Mouse (Mus musculus) right cerebral cortex, postnatal 4 days (tissue): Measurements from ENCODE around the gene Il22ra1.

ENCODE experiments used
- DNase-seq: peaks from one replicate; pipeline ENCODE4 v3.0.0-alpha.2; 2022

Il22ra1 gene

GRCm38 (mm10) chr4:135738237-135738636, 10.3 kb downstream of the Il22ra1 start:
- DNase-seq: no peak

DNA sequence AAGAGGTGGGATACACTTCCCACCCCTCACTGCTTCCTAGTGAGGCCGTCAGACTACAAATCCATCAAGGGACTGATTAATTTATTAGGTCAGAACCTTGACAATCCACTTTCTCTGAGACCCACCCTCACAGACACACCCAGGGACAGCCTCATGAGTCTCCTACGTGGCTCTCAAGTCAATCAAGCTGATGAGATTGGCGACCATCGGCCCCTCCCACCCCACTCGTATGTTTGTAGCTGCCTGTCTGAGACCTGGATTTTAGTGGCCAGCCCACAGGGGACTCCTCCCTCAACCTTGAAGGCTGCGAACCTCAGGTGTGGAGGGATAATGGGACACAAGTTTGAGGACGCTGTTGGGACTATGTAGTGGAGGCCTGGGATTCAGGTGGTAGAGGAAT, 11.2 kb downstream of the Il22ra1 start:
- DNase-seq: no peak

GRCm38 (mm10) chr4:135739672-135740071, 11.7 kb downstream of the Il22ra1 start:
- no peak for DNase-seq

DNA sequence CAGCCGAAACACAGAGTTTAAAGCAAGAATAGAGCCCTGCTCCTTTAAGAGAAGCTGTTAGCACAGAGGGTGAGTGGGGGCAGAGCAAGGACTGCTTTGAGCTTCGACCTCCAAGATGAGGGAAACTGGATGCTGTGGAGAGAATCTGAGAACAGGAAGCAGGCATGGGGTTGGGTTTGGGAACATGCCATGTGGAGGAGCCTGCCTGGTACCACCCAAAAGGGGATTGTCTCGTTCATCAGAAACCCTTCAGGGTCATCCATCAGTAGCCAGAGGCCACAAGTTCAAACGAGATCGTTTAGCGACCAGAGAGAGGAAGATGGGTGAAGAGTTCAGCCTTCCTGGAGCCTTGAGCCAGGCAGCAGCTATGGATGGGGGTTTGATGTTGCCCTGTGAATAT, 15.5 kb downstream of the Il22ra1 start:
- DNase-seq: no peak

DNA sequence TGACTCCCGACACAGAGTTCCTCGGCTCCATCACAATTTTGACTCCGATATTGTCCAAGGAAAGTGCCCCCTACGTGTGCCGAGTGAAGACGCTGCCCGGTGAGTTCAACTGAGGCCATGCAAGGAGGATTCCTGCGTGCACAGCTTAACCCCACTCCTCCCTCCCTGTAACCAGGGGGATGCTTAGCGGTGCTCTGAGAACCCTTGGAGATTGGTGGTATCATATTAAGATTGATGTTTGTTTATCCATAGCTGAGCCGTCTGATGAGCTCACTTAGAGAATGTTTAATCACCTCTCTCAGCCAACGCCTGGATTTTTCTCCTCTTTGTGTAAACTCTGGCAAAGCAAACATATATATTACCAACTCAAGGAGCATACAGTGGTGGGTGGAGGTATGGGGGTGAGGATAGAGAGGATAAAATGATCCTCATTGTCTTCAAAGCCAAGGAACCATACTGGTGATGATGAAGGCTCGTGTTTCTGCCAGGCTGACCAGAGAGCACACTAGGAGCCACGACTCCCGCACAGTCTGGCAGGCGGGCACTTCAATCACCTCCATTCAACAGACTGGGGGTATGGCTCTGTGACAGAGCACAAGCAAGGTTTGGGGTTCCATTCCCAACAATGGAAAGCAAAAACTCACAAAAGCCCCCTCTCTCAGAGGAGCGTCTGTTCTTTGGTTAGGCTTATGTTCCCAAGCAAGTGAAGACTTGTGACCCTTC, 16.9 kb downstream of the Il22ra1 start:
- DNase-seq: no peak

DNA sequence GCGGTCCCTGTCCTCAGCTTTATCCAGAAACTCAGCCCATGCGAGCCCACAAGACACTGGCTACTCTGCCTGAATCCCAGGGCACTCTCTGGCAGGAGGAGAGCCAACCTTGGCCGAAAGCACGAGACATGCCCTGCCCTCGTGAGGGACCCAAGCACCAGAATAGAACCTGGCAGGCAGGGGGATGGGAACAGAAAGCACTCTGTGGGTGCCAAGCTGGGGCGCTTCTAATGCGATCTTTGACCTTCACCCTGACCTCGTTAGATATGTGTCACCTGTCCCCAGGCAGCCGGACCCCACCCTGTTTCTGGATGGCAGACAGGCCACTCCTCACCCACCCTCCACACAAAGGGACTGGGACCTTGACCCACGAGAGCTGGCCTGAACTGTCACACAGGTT, 17.6 kb downstream of the Il22ra1 start:
- no peak for DNase-seq

DNA sequence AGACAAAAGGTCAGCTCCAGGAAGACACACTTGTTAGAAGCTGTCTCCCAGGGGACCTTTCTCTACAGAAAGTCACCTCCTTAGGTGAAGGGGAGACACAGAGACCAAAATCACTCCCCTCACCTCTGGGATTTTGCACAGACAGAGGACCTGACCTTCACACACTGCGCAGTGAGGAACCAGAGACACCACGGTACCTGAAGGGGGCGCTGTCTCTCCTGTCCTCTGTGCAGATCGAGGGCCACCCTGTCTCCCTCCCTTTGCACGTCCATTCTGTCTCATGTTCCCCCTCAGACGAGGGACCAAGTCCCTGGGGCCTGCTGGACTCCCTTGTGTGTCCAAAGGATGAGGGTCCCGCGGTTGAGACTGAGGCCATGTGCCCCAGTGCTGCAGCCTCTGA, 22.9 kb downstream of the Il22ra1 start:
- DNase-seq: no peak

DNA sequence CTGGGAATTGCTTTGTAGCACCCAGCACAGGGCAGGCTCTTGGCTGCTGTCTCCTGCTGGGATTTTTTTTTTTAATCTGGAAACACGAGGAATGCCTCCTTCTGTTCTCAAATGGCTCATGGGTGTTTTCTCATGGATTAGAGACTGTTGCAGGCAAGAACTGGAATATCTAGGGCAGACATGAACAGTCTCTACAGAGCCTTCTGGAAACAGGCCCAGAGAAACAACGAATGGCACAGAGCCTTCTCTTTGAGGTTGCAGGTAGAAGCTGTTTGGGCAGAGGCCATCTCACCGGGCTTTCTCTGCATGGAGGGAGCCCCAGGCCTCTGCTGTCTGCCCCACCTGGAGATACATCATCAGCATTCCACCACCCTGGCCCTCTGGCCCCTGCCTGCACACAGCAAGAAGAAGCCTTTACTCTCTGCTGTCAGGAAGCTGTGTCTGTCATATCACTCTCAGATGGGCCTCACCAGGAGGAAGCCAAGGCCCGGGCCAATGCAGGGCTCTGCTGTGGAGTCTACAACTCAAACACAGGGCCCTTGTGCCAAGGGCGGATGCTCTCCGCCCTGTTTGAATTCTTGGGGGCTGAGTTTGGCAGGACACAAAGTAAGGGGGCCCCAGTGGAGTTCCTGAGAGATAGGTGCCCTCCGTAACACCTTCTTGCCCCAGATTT, 24.3 kb downstream of the Il22ra1 start:
- DNase-seq: no peak

GRCm38 (mm10) chr4:135752779-135753164, 24.8 kb downstream of the Il22ra1 start:
- DNase-seq: no peak

- no peak for DNase-seq
Observed at GRCm38 (mm10) chr4:135758331-135758730, 30.4 kb downstream of the Il22ra1 start.

DNA sequence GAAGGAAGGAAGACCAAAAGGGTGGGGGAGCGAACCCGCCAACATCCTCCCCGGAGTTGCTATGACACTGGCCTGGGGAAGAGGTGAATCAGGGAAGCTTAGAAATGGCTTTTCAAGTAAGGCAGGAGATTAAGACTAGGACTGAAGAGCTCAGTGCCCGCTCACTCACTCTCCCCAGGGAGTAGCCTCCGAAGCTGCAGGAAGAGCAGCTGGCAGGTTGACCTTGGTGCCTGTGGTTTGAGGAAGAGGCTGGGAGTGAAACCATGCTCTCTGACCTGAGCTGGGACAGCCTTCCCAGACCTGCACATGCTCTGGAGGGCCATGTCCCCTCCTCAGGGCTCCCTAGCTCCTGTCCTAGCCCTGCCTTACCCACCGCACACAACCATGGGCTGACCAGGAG, 30.9 kb downstream of the Il22ra1 start:
- no peak for DNase-seq

DNA sequence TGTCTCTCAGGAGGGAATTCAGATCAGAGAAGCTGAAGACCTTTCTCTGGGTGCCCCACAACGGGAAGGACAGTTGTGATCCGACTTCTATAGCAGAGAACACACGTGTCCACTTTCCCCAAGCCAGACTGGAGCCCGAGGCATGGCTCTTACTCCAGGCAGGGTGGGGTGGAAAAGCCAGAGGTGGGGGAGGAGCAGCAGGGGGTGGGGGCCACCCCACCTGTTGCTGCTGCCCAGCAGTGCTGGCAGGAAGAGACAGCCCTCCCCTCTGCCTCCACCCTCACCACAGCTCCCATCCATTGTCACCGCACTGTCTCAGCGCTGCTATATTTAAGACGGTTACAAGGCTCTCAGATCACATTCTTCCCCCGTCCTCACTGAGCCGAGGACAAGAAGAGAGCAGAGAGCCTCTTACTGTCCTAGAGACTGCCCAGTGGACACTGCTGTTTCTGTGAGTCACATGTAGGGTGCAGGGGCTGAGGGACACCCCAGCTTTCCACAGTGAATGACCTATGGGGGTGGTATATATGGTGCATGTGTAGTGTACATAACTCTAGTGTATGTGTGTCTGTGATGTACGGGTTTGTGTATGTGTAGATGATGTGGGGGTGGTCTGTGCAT, 31.5 kb downstream of the Il22ra1 start, which contains the start of gene Myom3:
Myom3 (plus strand) TSS at position 360 of the 621 bp plus-strand sequence.
- DNase-seq: no peak

DNA sequence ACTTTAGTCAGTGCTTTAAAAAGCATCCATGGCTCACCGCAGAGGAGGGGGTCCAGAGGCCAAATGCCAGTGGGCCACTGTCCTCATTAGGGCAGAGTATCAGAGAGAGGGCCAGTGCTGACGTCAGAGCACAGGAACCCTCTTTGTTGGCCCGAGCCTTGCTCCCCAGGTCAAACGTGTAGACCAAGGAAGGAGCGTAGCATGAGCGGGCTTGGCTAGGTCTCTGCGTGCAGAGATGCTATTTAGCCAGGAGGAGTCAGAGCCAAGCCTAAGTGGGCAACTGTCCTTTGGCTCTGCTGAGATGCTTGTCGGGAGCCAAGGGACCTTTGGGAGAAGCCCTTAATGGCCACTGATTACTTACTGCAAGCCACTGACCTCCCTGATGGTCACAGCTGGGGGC, 33.1 kb downstream of the Il22ra1 start:
- DNase-seq: no peak

GRCm38 (mm10) chr4:135761569-135761968, 33.6 kb downstream of the Il22ra1 start:
- no peak for DNase-seq

DNA sequence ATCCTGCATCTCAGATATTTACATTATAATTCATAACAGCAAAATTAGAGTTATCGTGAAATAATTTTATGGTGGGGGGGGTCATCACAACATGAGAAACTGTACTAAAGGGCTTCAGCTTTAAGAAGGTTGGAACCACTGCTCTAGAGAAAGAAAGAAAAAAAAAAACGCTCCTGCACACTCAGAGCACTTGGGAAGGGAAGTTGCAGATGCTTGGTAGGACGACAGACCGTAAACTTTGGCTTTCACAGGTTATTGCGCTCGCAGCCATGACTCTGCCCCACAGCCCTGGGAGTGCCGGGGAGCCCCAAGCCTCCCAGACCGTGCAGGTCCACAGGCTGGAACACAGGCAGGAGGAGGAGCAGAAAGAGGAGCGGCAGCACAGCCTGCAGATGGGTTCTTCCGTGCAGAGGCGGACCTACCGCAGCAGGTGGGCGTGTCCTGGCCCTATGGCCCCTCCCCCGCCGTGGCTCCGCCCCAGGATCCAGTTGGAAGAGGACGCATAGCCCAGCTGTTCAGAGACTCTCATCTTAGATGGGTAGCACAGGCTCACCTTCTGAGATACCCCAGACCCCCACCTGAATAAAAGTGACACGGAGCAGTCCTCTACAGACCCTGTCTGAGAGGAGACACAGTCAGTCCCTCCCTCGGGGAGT, 34.4 kb downstream of the Il22ra1 start:
- peak; percentile 53 for DNase-seq

- no peak for DNase-seq
Observed at GRCm38 (mm10) chr4:135764700-135765099, 36.7 kb downstream of the Il22ra1 start.

DNA sequence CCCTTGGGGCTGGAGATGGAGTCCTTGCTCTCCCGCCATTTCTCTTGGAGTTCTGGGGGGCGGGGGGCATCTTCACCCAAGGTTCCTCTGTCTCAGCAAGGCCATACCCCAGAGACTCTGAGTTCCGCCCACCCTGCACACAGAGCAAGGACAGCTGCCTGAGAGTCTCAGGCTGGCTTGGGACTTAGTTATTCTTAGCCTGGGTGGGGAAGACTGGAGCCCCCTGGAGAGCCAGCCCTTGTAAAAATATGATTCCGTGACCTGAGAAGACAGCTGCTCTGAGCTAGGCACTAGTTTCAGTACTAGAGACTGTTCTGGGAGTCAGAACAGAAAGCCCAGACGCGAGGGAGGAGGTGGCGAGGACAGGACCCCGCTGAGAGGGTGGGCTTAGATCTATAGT, 37.7 kb downstream of the Il22ra1 start:
- no peak for DNase-seq

- DNase-seq: no peak
Observed at GRCm38 (mm10) chr4:135766976-135767375, 39.0 kb downstream of the Il22ra1 start.

DNA sequence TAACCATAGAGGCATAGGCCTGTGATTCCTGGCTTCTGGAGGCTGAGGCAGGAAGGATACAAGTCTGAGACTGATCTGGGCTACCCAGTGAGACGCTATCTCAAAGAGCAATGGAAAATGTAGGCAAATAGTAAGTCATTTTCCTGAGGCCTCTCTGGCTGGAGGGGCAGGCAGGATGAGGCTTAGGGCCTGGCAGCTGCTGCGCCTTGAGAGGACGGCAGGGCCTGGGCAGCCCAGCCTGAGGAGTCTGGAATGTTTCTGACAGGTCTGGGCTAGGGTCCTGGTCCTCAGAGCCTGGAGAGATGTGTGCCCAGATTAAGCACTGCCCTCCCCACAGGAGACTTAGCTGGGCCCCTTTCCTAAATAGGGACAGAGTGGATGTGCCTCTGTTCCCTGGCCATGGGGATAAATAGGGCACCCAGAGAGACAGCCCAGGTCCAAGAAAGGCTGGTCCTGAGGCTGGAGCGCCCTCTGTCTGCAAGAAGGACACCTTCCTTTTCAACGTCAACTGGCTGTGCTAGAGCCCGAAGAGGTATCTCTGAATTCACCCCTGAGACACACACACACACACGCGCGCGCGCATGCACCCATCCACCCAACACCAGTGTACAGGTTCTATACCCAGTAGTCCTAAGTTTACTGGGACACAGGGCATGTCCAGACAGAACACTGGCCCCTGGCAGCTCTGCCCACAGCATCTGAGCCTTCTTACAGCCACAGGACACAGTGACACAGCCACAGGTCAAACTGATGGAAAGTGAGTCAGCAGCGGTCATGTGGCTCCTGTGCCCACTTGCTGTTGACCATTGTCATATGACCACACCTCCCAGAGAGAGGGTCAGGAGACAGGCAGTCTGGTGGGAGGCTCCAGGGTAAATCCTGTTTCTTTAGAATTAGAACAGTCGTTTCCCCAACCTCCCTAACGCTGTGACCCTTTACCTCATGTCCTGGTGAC, 40.9 kb downstream of the Il22ra1 start:
- peak; percentile 28 for DNase-seq

GRCm38 (mm10) chr4:135770611-135771305, 42.8 kb downstream of the Il22ra1 start:
- no peak for DNase-seq

GRCm38 (mm10) chr4:135771592-135771991, 43.6 kb downstream of the Il22ra1 start:
- DNase-seq: no peak

DNA sequence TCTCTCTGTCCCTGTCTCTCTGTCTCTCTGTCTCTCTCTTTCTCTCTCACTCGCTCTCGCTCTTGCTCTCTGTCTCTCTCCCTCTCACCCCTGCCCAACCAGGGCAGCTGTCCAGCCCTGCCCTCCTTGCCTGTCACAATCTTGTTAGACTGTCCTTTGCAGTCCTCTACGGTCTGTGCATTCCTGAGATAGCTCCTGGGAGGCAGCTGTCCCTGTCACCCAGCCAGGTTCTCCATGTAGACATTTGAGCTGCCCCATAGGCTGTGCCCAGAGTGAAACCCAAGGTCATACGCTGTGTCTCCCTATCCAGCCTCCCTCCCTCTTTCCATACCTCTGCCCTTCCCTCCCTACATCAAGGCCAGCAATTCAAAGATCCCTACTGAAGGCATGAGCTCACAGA, 44.7 kb downstream of the Il22ra1 start:
- DNase-seq: no peak
